Mouse (Mus musculus): ENCODE results near the gene Fam229b.

Fam229b gene

GRCm38 (mm10) chr10:39121412-39121811 is 12.3 kb downstream of the Fam229b start:
- DNase-seq (ENCODE audit: low spot score in 2 of 2) = no peak

DNA sequence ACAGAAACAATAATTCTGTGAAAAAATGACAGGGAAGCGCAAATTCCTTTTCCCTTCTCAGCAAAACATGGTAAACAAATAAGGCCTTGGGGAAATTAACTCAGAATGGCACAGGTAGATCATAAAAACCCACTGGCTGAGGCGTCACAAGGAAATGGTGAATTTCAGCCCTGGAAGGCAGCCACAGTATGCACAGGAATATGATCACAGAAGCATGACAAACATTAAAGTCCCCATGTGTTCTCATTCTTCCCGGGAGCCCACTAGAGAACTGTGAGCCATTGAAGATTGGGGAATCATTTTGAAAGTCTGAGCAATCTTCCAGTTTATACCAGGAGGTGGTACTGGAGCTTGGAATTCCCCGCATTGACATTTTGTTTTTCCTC is 24.2 kb downstream of the Fam229b start:
- DNase-seq (ENCODE audit: low spot score in 2 of 2) = no peak

- no peak for DNase-seq (ENCODE audit: low spot score in 2 of 2)
These were observed 24.8 kb downstream of the Fam229b start for GRCm38 (mm10) chr10:39108837-39109488.

- DNase-seq (ENCODE audit: low spot score in 2 of 2) = no peak
These were observed 26.8 kb downstream of the Fam229b start for GRCm38 (mm10) chr10:39106935-39107334.

- no peak for DNase-seq (ENCODE audit: low spot score in 2 of 2)
These were observed 27.3 kb downstream of the Fam229b start for GRCm38 (mm10) chr10:39106413-39106812.

GRCm38 (mm10) chr10:39104803-39105449 is 28.8 kb downstream of the Fam229b start:
- no peak for DNase-seq (ENCODE audit: low spot score in 2 of 2)

GRCm38 (mm10) chr10:39098746-39099145 is 35.0 kb downstream of the Fam229b start:
- DNase-seq (ENCODE audit: low spot score in 2 of 2) = no peak

- DNase-seq (ENCODE audit: low spot score in 2 of 2) = no peak
These were observed 36.7 kb downstream of the Fam229b start for GRCm38 (mm10) chr10:39096981-39097380.

GRCm38 (mm10) chr10:39072048-39072447 is 61.7 kb downstream of the Fam229b start:
- DNase-seq (ENCODE audit: low spot score in 2 of 2) = no peak
